Mouse (Mus musculus): ENCODE measurements around the gene Tmppe.

DNA sequence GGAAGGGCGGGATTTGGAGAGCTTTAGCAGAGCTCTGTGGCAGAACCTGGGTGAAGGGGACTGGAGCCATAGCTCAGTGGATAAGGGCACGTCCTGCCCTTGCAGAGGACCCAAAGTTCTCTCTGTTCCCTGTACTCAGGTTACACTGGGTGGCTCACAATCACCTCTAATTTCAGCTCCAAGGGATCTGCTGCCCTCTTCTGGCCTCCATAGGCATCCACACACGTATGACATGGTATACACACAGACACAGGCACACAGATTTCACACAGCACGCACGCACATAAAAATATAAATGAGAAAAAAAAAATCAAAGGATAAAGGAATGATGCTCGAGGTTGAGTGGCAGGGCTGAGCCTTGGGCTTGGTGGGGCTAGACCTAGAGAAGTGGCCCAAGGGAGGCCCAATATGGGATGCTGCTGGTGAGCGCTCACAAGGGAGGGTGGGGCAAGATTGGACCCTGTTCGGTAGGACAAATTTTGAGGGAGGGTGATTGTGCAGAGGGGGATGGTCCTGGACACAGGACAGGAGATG, 11.5 kb upstream of the Tmppe start:
- TF ChIP-seq CTCF (IDR thresholded peaks at IDR 0.05; ENCODE audit: low read depth, low read length) = peak; percentile 34; the same call in 1 of the 2 replicates
- TF ChIP-seq POLR2A (IDR thresholded peaks at IDR 0.05; ENCODE audit: extremely low read depth, insufficient read depth, low read length) = no peak

All from liver, adult 2 months (tissue).